Mouse (Mus musculus): ENCODE results near the gene Zc3h12a. TPM values are rescaled to one million over a fixed set of nuclear protein-coding genes. Genes with fewer than 3 reads are reported as not detected.

The Zc3h12a gene
- total RNA-seq, 2 experiments from 2014 or later: 2.8 to 3.0 TPM

DNA sequence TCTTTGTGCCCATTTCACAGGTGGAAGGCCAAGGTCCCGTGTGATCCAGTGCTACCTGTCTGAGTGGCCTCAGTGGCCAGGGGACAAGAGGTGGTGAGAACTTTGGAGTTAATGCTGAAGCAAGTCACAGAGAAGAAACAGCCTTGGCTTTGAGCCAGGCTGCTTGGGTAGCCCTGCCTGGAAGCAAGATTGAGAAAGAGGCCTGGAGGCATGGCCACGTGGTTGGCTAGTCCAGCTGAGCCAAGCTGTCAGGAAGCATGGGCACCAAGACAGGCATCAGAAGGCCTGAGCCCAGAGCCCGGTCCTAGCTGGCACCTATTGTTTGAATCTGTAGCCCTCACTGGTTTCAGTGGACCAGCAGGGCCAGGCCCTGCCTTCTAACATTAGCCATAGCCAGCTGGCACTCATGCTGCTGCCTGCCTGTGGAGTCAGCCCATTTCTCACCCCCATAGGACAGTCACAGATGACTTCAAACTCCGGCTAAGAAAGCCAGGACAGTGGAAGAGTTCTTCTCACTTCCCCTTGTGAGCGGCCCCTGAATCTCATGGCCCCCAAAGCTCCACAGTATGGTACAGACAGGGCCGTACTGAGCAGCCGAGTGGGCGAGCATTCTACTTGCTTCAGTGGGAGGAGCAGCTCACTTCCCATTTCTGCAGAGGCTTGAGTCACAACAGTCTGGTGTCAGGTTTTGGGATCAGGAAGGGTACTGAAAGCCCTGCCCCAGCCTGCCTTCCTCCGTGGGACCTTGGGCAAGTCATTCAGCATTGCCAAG, 11.4 kb downstream of the Zc3h12a start:
- DNase-seq (ENCODE audit: low spot score): peak; percentile 61

GRCm38 (mm10) chr4:125115710-125116089, 11.9 kb downstream of the Zc3h12a start:
- DNase-seq (ENCODE audit: low spot score): peak; percentile 70

DNA sequence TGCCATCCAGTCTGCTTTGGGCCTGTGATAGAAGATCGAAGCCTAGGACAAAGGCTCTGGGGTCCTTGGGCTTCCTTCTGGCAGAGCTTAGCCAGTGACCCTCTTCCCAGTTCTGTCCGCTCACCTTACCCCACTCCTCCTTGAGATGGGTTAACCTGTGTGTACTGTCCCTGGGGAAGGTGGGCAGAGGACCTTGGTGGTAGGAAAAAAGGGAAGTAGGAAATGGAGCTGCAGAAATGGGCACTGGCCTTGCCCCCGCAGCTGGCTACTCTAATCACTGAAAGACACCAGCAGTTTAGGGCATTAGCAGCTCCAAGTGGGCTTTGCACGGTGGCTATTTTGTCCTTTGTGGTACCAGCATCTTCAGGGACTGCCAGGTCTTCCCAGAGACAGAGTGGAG, 12.6 kb downstream of the Zc3h12a start:
- DNase-seq (ENCODE audit: low spot score): no peak

- peak; percentile 87 for DNase-seq (ENCODE audit: low spot score)
These were observed 13.0 kb downstream of the Zc3h12a start for GRCm38 (mm10) chr4:125114638-125115037.

- DNase-seq (ENCODE audit: low spot score): no peak
These were observed 22.3 kb downstream of the Zc3h12a start for GRCm38 (mm10) chr4:125105354-125105753.

DNA sequence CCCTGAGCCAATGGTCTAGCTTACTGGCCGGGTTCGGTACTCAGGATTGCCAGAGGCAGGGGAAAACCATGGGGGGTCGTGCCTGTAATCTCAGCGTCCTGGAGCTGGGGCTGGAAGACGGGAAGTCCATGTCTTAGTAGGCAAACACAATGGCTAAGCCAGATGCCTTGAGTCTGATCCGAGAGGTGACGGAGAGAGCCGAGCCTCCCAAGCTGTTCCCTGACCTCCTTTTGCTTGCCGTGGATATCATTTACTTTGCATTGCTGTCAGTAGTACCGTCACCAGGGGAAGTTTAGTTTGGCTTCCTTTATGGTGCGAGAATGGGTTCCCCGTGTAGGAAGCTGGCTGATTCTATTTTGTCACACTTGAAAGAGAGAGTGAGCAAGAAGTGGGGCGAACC, 26.3 kb downstream of the Zc3h12a start:
- DNase-seq (ENCODE audit: low spot score): no peak

GRCm38 (mm10) chr4:125099458-125099857, 28.2 kb downstream of the Zc3h12a start:
- peak; percentile 79 for DNase-seq (ENCODE audit: low spot score)

DNA sequence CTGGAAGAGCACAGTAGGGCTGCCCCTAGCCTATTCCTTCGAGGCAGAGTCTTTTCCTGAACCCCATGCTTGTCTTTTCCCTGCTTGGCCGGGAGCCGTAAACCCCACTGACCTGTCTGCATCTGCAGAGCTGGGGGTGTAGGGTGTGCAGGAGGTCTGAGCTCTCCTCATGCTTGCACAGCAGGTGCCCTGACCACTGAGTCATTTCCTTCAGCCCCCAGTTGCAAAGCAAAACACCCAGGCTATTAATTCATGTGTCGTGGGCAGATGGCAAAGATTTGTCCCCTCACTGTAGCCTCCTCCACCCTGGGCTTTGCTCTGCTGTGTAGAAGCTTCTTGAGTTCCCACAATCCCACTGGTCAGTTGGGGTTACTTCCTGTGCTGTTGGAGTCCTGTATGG, 30.2 kb downstream of the Zc3h12a start:
- no peak for DNase-seq (ENCODE audit: low spot score)

- no peak for DNase-seq (ENCODE audit: low spot score)
These were observed 31.6 kb downstream of the Zc3h12a start for GRCm38 (mm10) chr4:125096066-125096465.

DNA sequence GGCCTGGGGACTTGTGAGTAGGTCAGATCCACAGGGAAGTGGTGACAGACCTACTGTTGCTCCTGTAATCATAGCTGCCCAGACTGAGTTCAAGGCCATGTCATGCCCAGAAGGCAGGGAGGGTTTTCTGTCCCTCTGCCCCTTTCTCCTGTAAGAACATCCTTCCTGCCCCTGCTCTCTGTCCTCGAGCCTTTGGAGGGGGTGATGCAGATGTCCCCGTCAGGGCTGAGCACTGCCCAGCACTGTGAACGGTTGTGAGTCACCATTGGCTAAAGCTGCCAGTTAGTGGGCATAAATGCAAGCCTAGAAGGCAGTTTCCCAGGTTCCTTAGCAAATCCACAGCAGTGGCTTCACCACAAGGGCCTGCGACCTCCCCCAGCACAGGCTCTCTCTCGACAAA, 34.6 kb downstream of the Zc3h12a start:
- no peak for DNase-seq (ENCODE audit: low spot score)

DNA sequence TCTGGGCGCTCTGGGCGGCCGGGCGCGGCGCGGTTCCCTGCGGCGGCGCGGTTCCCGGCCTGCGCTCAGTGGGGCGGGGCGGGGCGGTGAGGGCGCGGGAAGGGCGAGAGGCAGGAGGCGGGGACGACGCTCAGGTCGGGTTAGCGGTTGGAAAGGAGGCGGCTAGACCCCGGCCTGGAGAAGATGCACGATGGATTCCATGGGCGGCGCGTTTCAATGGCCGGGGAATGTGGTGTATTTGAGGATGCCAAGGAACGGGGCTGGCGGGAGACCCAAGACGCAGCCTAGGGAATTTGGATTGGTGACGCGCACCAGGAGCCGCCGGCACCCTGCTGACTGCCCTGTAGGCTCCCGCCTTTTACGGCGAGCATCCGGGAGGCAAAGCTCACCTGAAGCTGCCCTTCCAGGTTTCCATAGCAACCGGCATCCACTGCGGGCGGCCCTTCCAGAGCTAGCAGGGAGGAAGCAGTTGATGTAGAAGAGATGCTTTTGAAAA, 42.2 kb downstream of the Zc3h12a start:
- DNase-seq (ENCODE audit: low spot score): no peak

DNA sequence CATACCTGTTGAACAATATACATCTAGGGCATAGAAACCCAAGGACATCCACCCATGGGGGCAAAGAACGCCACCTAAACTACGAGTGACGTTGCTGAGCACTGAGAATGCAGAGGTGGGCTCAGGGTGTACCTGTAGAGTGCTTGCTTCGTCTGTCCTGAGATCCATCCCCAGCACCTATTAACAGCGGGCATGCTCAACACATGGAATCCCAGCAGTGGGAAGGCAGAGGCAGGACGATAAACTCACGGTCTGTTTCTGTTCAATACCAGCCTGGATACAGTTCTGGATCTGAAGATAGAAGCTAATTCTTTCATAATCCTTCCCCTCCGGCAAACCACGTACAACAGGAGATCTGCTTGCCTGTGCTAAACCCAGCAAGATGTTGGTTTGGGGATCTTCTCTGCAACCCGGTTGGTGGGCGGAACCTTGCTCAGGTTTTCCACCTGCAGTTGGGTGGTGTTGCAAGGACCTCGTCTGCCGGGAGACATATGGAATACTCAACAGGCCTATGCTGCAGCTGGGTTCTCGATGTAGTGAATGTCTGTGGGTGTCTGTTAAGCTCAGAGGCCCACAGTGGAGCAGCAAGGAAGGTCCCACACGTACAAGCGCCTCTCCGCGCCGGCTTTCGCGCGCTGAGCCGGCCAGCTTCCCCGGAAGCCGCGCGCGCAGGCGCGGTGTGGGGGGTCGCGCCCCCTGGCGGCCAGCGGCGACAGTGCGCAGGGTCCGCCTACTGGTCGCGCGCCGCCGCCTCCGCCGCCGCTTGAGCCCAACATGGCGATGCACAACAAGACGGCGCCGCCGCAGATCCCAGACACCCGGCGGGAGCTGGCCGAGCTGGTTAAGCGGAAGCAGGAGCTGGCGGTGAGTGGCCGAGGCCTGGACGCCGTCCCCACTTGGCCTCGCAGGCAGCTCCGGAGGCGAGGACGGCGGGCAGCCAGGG, 43.0 kb downstream of the Zc3h12a start, which contains the start of gene Meaf6:
Meaf6 (plus strand) TSS at position 732 of the 943 bp plus-strand sequence.
- peak; percentile 90 for DNase-seq (ENCODE audit: low spot score)

- DNase-seq (ENCODE audit: low spot score): no peak
These were observed 48.9 kb downstream of the Zc3h12a start for GRCm38 (mm10) chr4:125078698-125079097.

DNA sequence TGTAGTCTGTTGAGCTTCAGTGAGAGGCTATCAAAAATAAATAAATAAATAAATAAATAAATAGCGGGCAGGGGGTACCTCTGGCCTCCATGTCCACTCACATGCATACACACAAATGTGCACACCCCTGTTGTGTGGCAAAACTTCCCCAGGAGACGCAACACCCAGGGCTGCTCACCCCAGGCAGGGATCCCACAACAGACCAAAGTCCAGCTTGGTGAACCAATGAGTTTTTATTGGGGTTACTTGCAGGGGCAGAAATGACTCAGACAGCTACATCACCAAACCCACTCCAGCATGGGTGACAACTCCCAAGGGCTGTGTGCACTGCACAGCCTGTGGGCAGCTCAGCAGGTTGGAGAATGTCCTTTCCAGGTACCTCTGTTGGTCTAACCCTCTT, 49.9 kb downstream of the Zc3h12a start:
- no peak for DNase-seq (ENCODE audit: low spot score)

Other genes with a start within 250 kb of the Zc3h12a start
- gene Epha10, start 246.9 kb downstream of the Zc3h12a start, total RNA-seq (2021): not detected
- 1 to 10 TPM; 6.2 to 6.5 TPM for gene 9930104L06Rik, start 190.8 kb downstream of the Zc3h12a start, total RNA-seq (2021)
- under 1 TPM in 1 of 2 experiments, not detected in 1; 0.62 TPM for gene Cdca8, start 188.5 kb downstream of the Zc3h12a start, total RNA-seq (2021)
- under 1 TPM; 0.23 to 0.59 TPM for gene Rspo1, start 141.4 kb downstream of the Zc3h12a start, total RNA-seq (2021)
- 10 to 100 TPM; 30.8 to 31.1 TPM for gene Gnl2, start 111.3 kb downstream of the Zc3h12a start, total RNA-seq (2021)
- gene Dnali1, start 62.1 kb downstream of the Zc3h12a start, total RNA-seq (2021): not detected
- gene Snip1, start 61.2 kb downstream of the Zc3h12a start, total RNA-seq (2021): 1 to 10 TPM; 4.8 TPM
- gene Meaf6, start 42.7 kb downstream of the Zc3h12a start, total RNA-seq (2021): 10 to 100 TPM; 11.6 TPM

Measured in gastrocnemius, adult 18-20 months (tissue).